ENCODE assay signal across 8 mouse cellular contexts in genomic region chr5:35530442-35530841, GRCm38 (mm10). TPM values are rescaled to one million over a fixed set of nuclear protein-coding genes. Genes with fewer than 3 reads are reported as not detected.
DNase-seq lines count a peak whose midpoint lies in the region; ATAC-seq lines count a peak whose summit lies in the region.

No protein-coding gene starts in this region.

- no peak overlapping the region for H3K4me2 ChIP-seq in forebrain, embryonic 11.5 days (ENCODE audit: low read depth, low read length, severe bottlenecking)

- ATAC-seq in CD4-positive, CD25-positive, alpha-beta regulatory T cell, adult 4 months, result no peak
- 0 out of 2 replicates have a peak, but pooled peaks have one; percentile 51 for ATAC-seq in forebrain, embryonic 11.5 days (replicated peaks; ENCODE audit: low FRiP score)

- WGBS in forebrain, embryonic 11.5 days, result 18% methylated on average over 4 of the region's 4 CpGs
- WGBS in limb, embryonic 10.5 days, result 21% methylated on average over 4 of the region's 4 CpGs

- H3K4me3 ChIP-seq in forebrain, embryonic 11.5 days (ENCODE audit: low read depth, low read length), result no peak overlapping the region
- no peak overlapping the region for H3K4me3 ChIP-seq in limb, embryonic 10.5 days

- H3K27ac ChIP-seq in forebrain, embryonic 11.5 days (ENCODE audit: low read depth, low read length), result no peak overlapping the region
- H3K27ac ChIP-seq in limb, embryonic 10.5 days, result no peak overlapping the region

- H3K27me3 ChIP-seq in forebrain, embryonic 11.5 days (ENCODE audit: control insufficient read depth, insufficient read depth, low read length), result no peaks in the 10 kb centered on the region
- H3K27me3 ChIP-seq in limb, embryonic 10.5 days (ENCODE audit: low read depth, poor library complexity, severe bottlenecking), result peaks cover 13% of the 10 kb centered on the region

- no peaks in the 10 kb centered on the region for H3K9me3 ChIP-seq in forebrain, embryonic 11.5 days (ENCODE audit: control insufficient read depth, low read length)
- H3K9me3 ChIP-seq in limb, embryonic 10.5 days (replicated peaks), result no peaks in the 10 kb centered on the region

- H3K4me1 ChIP-seq in forebrain, embryonic 11.5 days (replicated peaks; ENCODE audit: control insufficient read depth, insufficient read depth, low read length), result peaks cover 7% of the 10 kb centered on the region; the same call in 1 of the 2 replicates
- peaks cover 22% of the 10 kb centered on the region for H3K4me1 ChIP-seq in limb, embryonic 10.5 days

- H3K9ac ChIP-seq in forebrain, embryonic 11.5 days (ENCODE audit: low read length), result no peak overlapping the region

- peak; percentile 60 for DNase-seq in CD4-positive, CD25-positive, alpha-beta regulatory T cell, adult 2 months (ENCODE audit: low read depth, low spot score)
- peak; percentile 72 for DNase-seq in layer of hippocampus, postnatal 10 days (ENCODE audit: low spot score in 2 of 2)
- DNase-seq in layer of hippocampus, adult 11-12 months (ENCODE audit: low spot score), result no peak
- DNase-seq in adrenal gland, postnatal 14 days, result peak; percentile 73
- peak; percentile 85 for DNase-seq in forebrain, embryonic 11.5 days (ENCODE audit: low spot score)
- DNase-seq in limb, embryonic 10.5 days (ENCODE audit: low spot score), result peak; percentile 75
- peak; percentile 64 for DNase-seq in right cerebral cortex, postnatal 4 days

- no peaks in the 10 kb centered on the region for H3K36me3 ChIP-seq in forebrain, embryonic 11.5 days (ENCODE audit: control insufficient read depth, insufficient read depth, low read length)
- no peaks in the 10 kb centered on the region for H3K36me3 ChIP-seq in limb, embryonic 10.5 days

RNA-seq across cellular contexts. Expression of gene Cpz, which starts 4.9 kb away (rescaled TPM):
- under 1 TPM in 1 of 2 experiments, not detected in 1; 0.13 TPM for polyA plus RNA-seq in CD4-positive, CD25-positive, alpha-beta regulatory T cell, adult 4 months (2017; shearing (Covaris generic))
- 1 to 10 TPM; 1.3 to 1.6 TPM for total RNA-seq in layer of hippocampus, postnatal 10 days (2021)
- total RNA-seq in adrenal gland, postnatal 14 days (2021), result 4.6 and 5.3 TPM in 2 replicates
- 4.3 and 4.7 TPM in 2 replicates for polyA plus RNA-seq in forebrain, embryonic 11.5 days (2014; fragmentation: Nextera tagmentation; extraction: Ambion mirVana)
- polyA plus RNA-seq in limb, embryonic 10.5 days (2016; fragmentation: Nextera tagmentation; extraction: Ambion mirVana), result 4.2 and 8.0 TPM in 2 replicates

RNA-seq across cellular contexts. Expression of gene Trmt44, which starts 44.4 kb away (rescaled TPM):
- polyA plus RNA-seq in CD4-positive, CD25-positive, alpha-beta regulatory T cell, adult 4 months (2017; shearing (Covaris generic)), result 1 to 10 TPM; 2.5 to 2.9 TPM
- total RNA-seq in layer of hippocampus, postnatal 10 days (2021), result 1 to 10 TPM; 8.3 to 9.5 TPM
- total RNA-seq in adrenal gland, postnatal 14 days (2021), result 6.5 and 7.0 TPM in 2 replicates
- polyA plus RNA-seq in forebrain, embryonic 11.5 days (2014; fragmentation: Nextera tagmentation; extraction: Ambion mirVana), result 10.5 and 12.0 TPM in 2 replicates
- polyA plus RNA-seq in limb, embryonic 10.5 days (2016; fragmentation: Nextera tagmentation; extraction: Ambion mirVana), result 10.1 and 10.6 TPM in 2 replicates

RNA-seq across cellular contexts. Expression of gene Acox3, which starts 52.4 kb away (rescaled TPM):
- polyA plus RNA-seq in CD4-positive, CD25-positive, alpha-beta regulatory T cell, adult 4 months (2017; shearing (Covaris generic)), result 10 to 100 TPM; 19.1 to 42.0 TPM
- total RNA-seq in layer of hippocampus, postnatal 10 days (2021), result 10 to 100 TPM; 26.8 to 31.6 TPM
- total RNA-seq in adrenal gland, postnatal 14 days (2021), result 43.9 and 53.2 TPM in 2 replicates
- 15.5 and 15.6 TPM in 2 replicates for polyA plus RNA-seq in forebrain, embryonic 11.5 days (2014; fragmentation: Nextera tagmentation; extraction: Ambion mirVana)
- 7.3 and 11.5 TPM in 2 replicates for polyA plus RNA-seq in limb, embryonic 10.5 days (2016; fragmentation: Nextera tagmentation; extraction: Ambion mirVana)
